Mouse (Mus musculus) adrenal gland, postnatal 14 days (tissue): ENCODE measurements around the gene Mcm9. TPM values are rescaled to one million over a fixed set of nuclear protein-coding genes. Genes with fewer than 3 reads are reported as not detected.

Experiments
- DNase-seq: peaks from one replicate; pipeline ENCODE4 v3.0.0; 2021; ENCODE audit warnings: mixed read lengths
- total RNA-seq: library from RNA; stranded (reverse); gene quantifications from 2 replicates; pipeline ENCODE4 v1.2.3, GENCODE M21; 2021

The Mcm9 gene
- total RNA-seq, 1 experiment from 2014 or later = 10.2 TPM

- peak; percentile 87 for DNase-seq
These were observed 49.6 kb downstream of the Mcm9 start for GRCm38 (mm10) chr10:53580621-53581081.

GRCm38 (mm10) chr10:53580137-53580536, 50.1 kb downstream of the Mcm9 start:
- DNase-seq = peak; percentile 29

- no peak for DNase-seq
These were observed 61.7 kb downstream of the Mcm9 start for GRCm38 (mm10) chr10:53568531-53568930.

- no peak for DNase-seq
These were observed 64.7 kb downstream of the Mcm9 start for GRCm38 (mm10) chr10:53565538-53565937.

GRCm38 (mm10) chr10:53562001-53562400, 68.2 kb downstream of the Mcm9 start:
- DNase-seq = no peak

- DNase-seq = no peak
These were observed 92.6 kb downstream of the Mcm9 start for GRCm38 (mm10) chr10:53537596-53537995.

GRCm38 (mm10) chr10:53532297-53532696, 97.9 kb downstream of the Mcm9 start:
- DNase-seq = no peak

GRCm38 (mm10) chr10:53527838-53528773, 102.1 kb downstream of the Mcm9 start:
- DNase-seq = peak; percentile 70

- no peak for DNase-seq
These were observed 102.9 kb downstream of the Mcm9 start for GRCm38 (mm10) chr10:53527344-53527743.

- no peak for DNase-seq
These were observed 103.9 kb downstream of the Mcm9 start for GRCm38 (mm10) chr10:53526350-53526749.

GRCm38 (mm10) chr10:53525265-53525976, 104.8 kb downstream of the Mcm9 start:
- DNase-seq = no peak

- peak; percentile 27 for DNase-seq
These were observed 110.9 kb downstream of the Mcm9 start for GRCm38 (mm10) chr10:53519068-53519954.

- DNase-seq = no peak
These were observed 111.7 kb downstream of the Mcm9 start for GRCm38 (mm10) chr10:53518599-53518913.

- no peak for DNase-seq
These were observed 112.3 kb downstream of the Mcm9 start for GRCm38 (mm10) chr10:53517770-53518598.

GRCm38 (mm10) chr10:53512491-53512890, 117.7 kb downstream of the Mcm9 start:
- no peak for DNase-seq

GRCm38 (mm10) chr10:53509158-53509773, 121.0 kb downstream of the Mcm9 start:
- peak; percentile 65 for DNase-seq

- no peak for DNase-seq
These were observed 121.6 kb downstream of the Mcm9 start for GRCm38 (mm10) chr10:53508676-53509075.

GRCm38 (mm10) chr10:53505526-53505925, 124.7 kb downstream of the Mcm9 start:
- DNase-seq = no peak

- no peak for DNase-seq
These were observed 125.2 kb downstream of the Mcm9 start for GRCm38 (mm10) chr10:53505069-53505468.

- DNase-seq = no peak
These were observed 127.1 kb downstream of the Mcm9 start for GRCm38 (mm10) chr10:53502875-53503816.
